Mouse (Mus musculus) right cerebral cortex, postnatal 4 days (tissue): ENCODE measurements at regions not wholly inside any gene's neighbourhood (a gene's known extent, or its start where the extent isn't known, plus 50 kb on each side); places are given as distances from the start of the nearest gene placed in this dataset.

Experiments used
- DNase-seq: peaks from one replicate; pipeline ENCODE4 v3.0.0-alpha.2; 2022

GRCm38 (mm10) chr15:61395296-61395826, 472.5 kb upstream of the A1bg start:
- no peak for DNase-seq

GRCm38 (mm10) chr15:61380666-61381065, 457.9 kb upstream of the A1bg start:
- DNase-seq, result no peak

- no peak for DNase-seq
Observed at GRCm38 (mm10) chr15:61366276-61366675, 443.5 kb upstream of the A1bg start.

- DNase-seq, result no peak
Observed at GRCm38 (mm10) chr15:61365511-61365910, 442.7 kb upstream of the A1bg start.

GRCm38 (mm10) chr15:61364461-61364860, 441.6 kb upstream of the A1bg start:
- no peak for DNase-seq

- no peak for DNase-seq
Observed at GRCm38 (mm10) chr15:61361254-61361653, 438.4 kb upstream of the A1bg start.

GRCm38 (mm10) chr15:61355344-61355743, 432.5 kb upstream of the A1bg start:
- DNase-seq, result no peak

GRCm38 (mm10) chr15:61351729-61352342, 429.0 kb upstream of the A1bg start:
- no peak for DNase-seq

GRCm38 (mm10) chr15:61345101-61345500, 422.3 kb upstream of the A1bg start:
- no peak for DNase-seq

- no peak for DNase-seq
Observed at GRCm38 (mm10) chr15:61342618-61343017, 419.8 kb upstream of the A1bg start.

- no peak for DNase-seq
Observed at GRCm38 (mm10) chr15:61327925-61328324, 405.1 kb upstream of the A1bg start.

GRCm38 (mm10) chr15:61322243-61322642, 399.4 kb upstream of the A1bg start:
- no peak for DNase-seq

GRCm38 (mm10) chr15:61309452-61310165, 386.8 kb upstream of the A1bg start:
- DNase-seq, result no peak

- no peak for DNase-seq
Observed at GRCm38 (mm10) chr15:61308936-61309335, 386.1 kb upstream of the A1bg start.

- DNase-seq, result no peak
Observed at GRCm38 (mm10) chr15:61304546-61304945, 381.7 kb upstream of the A1bg start.

GRCm38 (mm10) chr15:61299796-61300195, 377.0 kb upstream of the A1bg start:
- no peak for DNase-seq

- DNase-seq, result no peak
Observed at GRCm38 (mm10) chr15:61297447-61298208, 374.8 kb upstream of the A1bg start.

- no peak for DNase-seq
Observed at GRCm38 (mm10) chr15:61294616-61295015, 371.8 kb upstream of the A1bg start.

GRCm38 (mm10) chr15:61294131-61294530, 371.3 kb upstream of the A1bg start:
- no peak for DNase-seq

- no peak for DNase-seq
Observed at GRCm38 (mm10) chr15:61268766-61269165, 346.0 kb upstream of the A1bg start.

- DNase-seq, result no peak
Observed at GRCm38 (mm10) chr15:61259047-61259446, 336.2 kb upstream of the A1bg start.

GRCm38 (mm10) chr15:61244511-61244910, 321.7 kb upstream of the A1bg start:
- no peak for DNase-seq

GRCm38 (mm10) chr15:61242161-61242681, 319.4 kb upstream of the A1bg start:
- no peak for DNase-seq
